Mouse (Mus musculus) ES-E14 (cell line): Measurements from ENCODE around the gene Tbc1d24.

Experiments
- HCFC1 ChIP-seq: IDR thresholded peaks from 2 replicates; pipeline ENCODE4 v1.6.1; 2012; ENCODE audit warnings: low read length, inconsistent platforms, borderline replicate concordance; ENCODE audit not compliant: insufficient read depth
- MAFK ChIP-seq: IDR thresholded peaks from 2 replicates; pipeline ENCODE4 v1.6.1; 2014; ENCODE audit warnings: mild to moderate bottlenecking, low read depth, low read length, inconsistent platforms; ENCODE audit not compliant: insufficient read depth
- ZNF384 ChIP-seq: IDR thresholded peaks from 2 replicates; pipeline ENCODE4 v1.6.1; 2012; ENCODE audit warnings: low read depth, low read length, inconsistent platforms

DNA sequence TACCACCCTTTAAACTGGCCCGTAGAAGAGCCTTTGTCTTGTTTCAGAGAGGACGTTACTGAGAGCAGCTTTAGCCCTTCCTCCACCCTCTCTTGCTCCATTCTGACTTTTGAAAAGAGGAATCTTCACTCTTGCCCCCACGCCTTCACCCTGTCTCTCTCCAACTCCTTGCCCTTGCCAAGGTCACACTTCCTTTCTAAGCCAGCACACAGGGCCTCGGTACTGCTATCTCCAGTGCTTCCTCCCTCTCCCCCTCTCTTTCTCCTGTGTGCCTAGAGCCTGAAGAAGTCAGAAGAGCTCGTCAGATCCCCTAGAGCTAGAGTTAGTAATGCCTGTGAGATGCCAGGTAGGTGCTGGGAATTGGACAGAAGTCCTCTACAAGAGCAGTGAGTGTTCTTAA, 34.6 kb downstream of the Tbc1d24 start:
- TF ChIP-seq MAFK (no peak), HCFC1 (no peak), ZNF384 (no peak)
